Mouse (Mus musculus): ENCODE results near the gene Cpeb3. TPM values are rescaled to one million over a fixed set of nuclear protein-coding genes. Genes with fewer than 3 reads are reported as not detected.

Cpeb3 gene
- total RNA-seq, 2 experiments from 2014 or later, result 59.6 to 61.8 TPM

GRCm38 (mm10) chr19:37048507-37048906 lies 159.9 kb downstream of the Cpeb3 start:
- no peak for DNase-seq (ENCODE audit: low spot score in 2 of 2)

GRCm38 (mm10) chr19:37044431-37044830 lies 164.0 kb downstream of the Cpeb3 start:
- DNase-seq (ENCODE audit: low spot score in 2 of 2), result no peak

- no peak for DNase-seq (ENCODE audit: low spot score in 2 of 2)
These were observed 167.5 kb downstream of the Cpeb3 start for GRCm38 (mm10) chr19:37040906-37041305.

GRCm38 (mm10) chr19:37032364-37032763 lies 176.0 kb downstream of the Cpeb3 start:
- DNase-seq (ENCODE audit: low spot score in 2 of 2), result no peak

GRCm38 (mm10) chr19:37031446-37031845 lies 177.0 kb downstream of the Cpeb3 start:
- no peak for DNase-seq (ENCODE audit: low spot score in 2 of 2)

GRCm38 (mm10) chr19:37029771-37030170 lies 178.6 kb downstream of the Cpeb3 start:
- no peak for DNase-seq (ENCODE audit: low spot score in 2 of 2)

- DNase-seq (ENCODE audit: low spot score in 2 of 2), result no peak
These were observed 182.0 kb downstream of the Cpeb3 start for GRCm38 (mm10) chr19:37026408-37026807.

GRCm38 (mm10) chr19:37025839-37026319 lies 182.5 kb downstream of the Cpeb3 start:
- DNase-seq (ENCODE audit: low spot score in 2 of 2), result no peak

GRCm38 (mm10) chr19:37022146-37022545 lies 186.3 kb downstream of the Cpeb3 start:
- DNase-seq (ENCODE audit: low spot score in 2 of 2), result no peak

- DNase-seq (ENCODE audit: low spot score in 2 of 2), result no peak
These were observed 187.4 kb downstream of the Cpeb3 start for GRCm38 (mm10) chr19:37020951-37021350.

- no peak for DNase-seq (ENCODE audit: low spot score in 2 of 2)
These were observed 187.9 kb downstream of the Cpeb3 start for GRCm38 (mm10) chr19:37020531-37020930.

GRCm38 (mm10) chr19:37018931-37019330 lies 189.5 kb downstream of the Cpeb3 start:
- no peak for DNase-seq (ENCODE audit: low spot score in 2 of 2)

- peak; percentile 43 to 55 for DNase-seq (ENCODE audit: low spot score in 2 of 2)
These were observed 190.0 kb downstream of the Cpeb3 start for GRCm38 (mm10) chr19:37018411-37018810.

GRCm38 (mm10) chr19:37016890-37017289 lies 191.5 kb downstream of the Cpeb3 start:
- DNase-seq (ENCODE audit: low spot score in 2 of 2), result no peak

GRCm38 (mm10) chr19:37014173-37014939 lies 194.0 kb downstream of the Cpeb3 start:
- no peak for DNase-seq (ENCODE audit: low spot score in 2 of 2)

- no peak for DNase-seq (ENCODE audit: low spot score in 2 of 2)
These were observed 194.9 kb downstream of the Cpeb3 start for GRCm38 (mm10) chr19:37013461-37013860.

- DNase-seq (ENCODE audit: low spot score in 2 of 2), result no peak
These were observed 198.5 kb downstream of the Cpeb3 start for GRCm38 (mm10) chr19:37009878-37010281.

GRCm38 (mm10) chr19:37004557-37004956 lies 203.8 kb downstream of the Cpeb3 start:
- no peak for DNase-seq (ENCODE audit: low spot score in 2 of 2)

Other genes starting within 250 kb of the Cpeb3 start
- 10 to 100 TPM; 83.5 to 84.0 TPM for gene March5, start 1.1 kb downstream of the Cpeb3 start, total RNA-seq (2021)
- 10 to 100 TPM; 46.1 to 46.4 TPM for gene Ide, start 129.3 kb upstream of the Cpeb3 start, total RNA-seq (2021)
- gene Kif11, start 167.8 kb upstream of the Cpeb3 start, total RNA-seq (2021), result 1 to 10 TPM; 2.4 to 3.1 TPM
- gene Hhex, start 226.2 kb upstream of the Cpeb3 start, total RNA-seq (2021), result 1 to 10 TPM; 2.6 to 3.6 TPM